ENCODE assay signal across 13 mouse cellular contexts in the genomic region with DNA sequence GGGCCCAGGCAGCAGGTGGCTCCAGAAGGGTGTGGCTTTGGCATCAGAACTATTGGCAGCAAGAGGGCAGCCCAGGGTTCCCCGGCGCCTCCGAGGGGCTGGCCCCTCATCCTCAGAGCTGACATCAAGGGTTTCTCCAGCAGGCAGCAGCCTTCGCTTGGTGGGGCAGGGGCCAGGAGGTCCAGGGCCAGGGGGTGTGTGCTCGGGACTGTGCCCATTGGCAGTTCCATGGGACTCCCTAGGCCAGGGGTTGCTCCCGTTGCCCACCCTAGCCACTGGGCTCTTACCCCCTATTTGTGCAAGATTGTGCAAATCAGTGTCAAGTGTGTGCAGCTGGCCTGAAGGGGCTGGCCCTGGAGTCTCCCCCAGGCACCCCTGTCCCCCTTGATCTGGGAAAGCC.
"Had no signal": no experiment of that assay in that cellular context is flagged by ENCODE, and none has a peak within 500 bp of the region (broad histone marks: within the 10 kb centered on the region; RNA-seq: fewer than 3 reads in every experiment).

No protein-coding gene starts in this region.

- H3K9ac ChIP-seq: kidney, embryonic 15.5 days; lung, embryonic 15.5 days; midbrain, embryonic 15.5 days; neural tube, embryonic 12.5 days had no signal

- H3K27ac ChIP-seq: kidney, embryonic 15.5 days; left cerebral cortex, adult 2 months; lung, embryonic 15.5 days; macrophage; midbrain, embryonic 15.5 days; neural tube, embryonic 12.5 days; stomach, postnatal 0 days had no signal

- ATAC-seq: midbrain, embryonic 15.5 days had no signal

- H3K9me3 ChIP-seq: kidney, embryonic 15.5 days; lung, embryonic 15.5 days; megakaryocyte, embryonic 14.5 days; midbrain, embryonic 15.5 days; neural tube, embryonic 12.5 days had no signal

- H3K4me2 ChIP-seq: kidney, embryonic 15.5 days; lung, embryonic 15.5 days; midbrain, embryonic 11.5 days; midbrain, embryonic 15.5 days had no signal

- DNase-seq: kidney, adult 2 months; kidney, postnatal 14 days; lung, postnatal 14 days; thymus, postnatal 4 days had no signal

- H3K27me3 ChIP-seq: kidney, embryonic 15.5 days; lung, embryonic 15.5 days; megakaryocyte, embryonic 14.5 days; midbrain, embryonic 15.5 days; neural tube, embryonic 12.5 days had no signal

- H3K4me3 ChIP-seq: kidney, embryonic 15.5 days; left cerebral cortex, adult 2 months; lung, embryonic 15.5 days; megakaryocyte, embryonic 14.5 days; midbrain, embryonic 15.5 days; neural tube, embryonic 12.5 days had no signal
